Mouse (Mus musculus): Measurements from ENCODE around the gene Ms4a18.

Gene Ms4a18

DNA sequence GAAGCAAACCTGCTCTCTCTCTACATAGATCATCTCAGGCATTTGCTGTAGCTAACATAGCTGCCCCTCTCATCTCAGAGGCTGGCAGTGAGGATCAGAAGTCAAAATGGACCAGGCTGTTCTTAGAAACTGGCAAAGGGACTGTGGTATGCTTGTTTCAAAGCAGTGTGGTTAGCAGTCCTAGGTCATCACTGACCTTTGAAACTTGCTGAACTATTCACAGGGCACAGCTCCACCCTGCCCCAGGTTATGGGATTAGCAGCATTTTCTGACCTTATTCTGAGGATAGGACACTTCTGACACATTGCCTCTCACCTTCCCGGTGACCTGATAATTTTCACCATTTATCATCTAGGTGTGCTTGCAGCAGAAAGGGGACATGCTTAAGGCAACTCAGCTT is 29.3 kb downstream of the Ms4a18 start:
- in situ Hi-C loops (cut with MboI; ENCODE audit: unreplicated experiment in 2 of 2) = no loop called here

- in situ Hi-C loops (cut with MboI; ENCODE audit: unreplicated experiment in 2 of 2) = no loop called here
These were observed 31.9 kb downstream of the Ms4a18 start for GRCm38 (mm10) chr19:10985889-10986288.

DNA sequence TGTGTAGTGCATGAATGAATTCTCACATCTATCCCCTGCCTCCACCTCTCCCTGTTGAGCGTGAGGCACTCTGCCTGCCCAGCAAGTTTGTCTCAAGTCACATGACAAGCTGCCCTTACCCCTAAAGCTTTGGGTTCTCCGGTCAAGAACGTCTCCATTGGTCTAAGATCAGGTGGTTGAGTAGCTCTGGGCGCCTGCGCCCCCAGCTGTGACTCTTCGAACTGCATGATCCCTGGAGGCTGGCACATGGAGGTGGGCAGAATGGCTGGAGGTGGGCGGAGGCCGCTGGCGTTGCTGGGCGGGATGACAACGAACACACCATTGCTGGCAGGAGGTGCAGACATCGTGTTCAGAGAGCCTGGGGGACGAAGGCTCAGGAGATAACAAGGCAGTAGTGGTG is 33.3 kb downstream of the Ms4a18 start:
- in situ Hi-C loops (cut with MboI; ENCODE audit: unreplicated experiment in 2 of 2) = no loop called here

DNA sequence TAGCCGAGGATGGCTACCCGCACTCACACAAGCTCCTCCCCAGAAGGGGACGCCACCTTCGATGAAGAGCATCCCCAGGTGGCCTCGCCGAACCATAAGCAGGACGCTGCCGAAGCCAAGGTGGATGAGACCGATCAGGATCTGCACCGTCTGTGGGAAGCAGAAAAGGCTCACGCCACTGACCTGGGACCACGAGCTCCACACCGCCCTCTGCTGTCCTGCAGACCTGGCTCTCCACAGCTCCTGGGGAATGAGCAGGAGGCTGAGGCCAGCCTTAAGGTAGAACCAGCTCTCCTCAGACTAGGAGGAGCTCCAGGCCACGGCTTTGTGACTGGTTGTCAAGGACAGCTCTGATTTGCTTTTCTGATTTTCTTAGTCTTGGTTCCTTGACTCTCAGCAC is 34.7 kb downstream of the Ms4a18 start:
- in situ Hi-C loops (cut with MboI; ENCODE audit: unreplicated experiment in 2 of 2) = no loop called here

DNA sequence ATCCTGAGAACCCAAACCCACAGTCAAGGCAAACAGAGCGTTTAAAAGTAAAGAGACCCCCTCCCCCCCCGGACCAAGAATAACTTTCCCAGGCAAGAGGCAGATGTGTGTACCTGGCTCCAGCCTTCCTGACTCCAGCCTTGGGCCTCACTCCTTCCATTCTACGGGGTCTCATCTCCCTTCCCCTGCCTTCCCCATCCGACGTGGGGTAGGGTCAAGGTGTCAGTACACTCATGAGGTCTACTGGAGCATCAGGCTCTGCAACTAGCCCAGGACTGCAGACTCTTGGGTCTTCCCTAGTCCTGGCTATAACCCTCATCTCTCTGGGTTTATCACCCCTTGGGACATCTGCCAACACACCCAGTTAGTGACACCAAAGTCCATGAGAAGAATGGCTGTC is 37.6 kb downstream of the Ms4a18 start:
- in situ Hi-C loops (cut with MboI; ENCODE audit: unreplicated experiment in 2 of 2) = no loop called here

DNA sequence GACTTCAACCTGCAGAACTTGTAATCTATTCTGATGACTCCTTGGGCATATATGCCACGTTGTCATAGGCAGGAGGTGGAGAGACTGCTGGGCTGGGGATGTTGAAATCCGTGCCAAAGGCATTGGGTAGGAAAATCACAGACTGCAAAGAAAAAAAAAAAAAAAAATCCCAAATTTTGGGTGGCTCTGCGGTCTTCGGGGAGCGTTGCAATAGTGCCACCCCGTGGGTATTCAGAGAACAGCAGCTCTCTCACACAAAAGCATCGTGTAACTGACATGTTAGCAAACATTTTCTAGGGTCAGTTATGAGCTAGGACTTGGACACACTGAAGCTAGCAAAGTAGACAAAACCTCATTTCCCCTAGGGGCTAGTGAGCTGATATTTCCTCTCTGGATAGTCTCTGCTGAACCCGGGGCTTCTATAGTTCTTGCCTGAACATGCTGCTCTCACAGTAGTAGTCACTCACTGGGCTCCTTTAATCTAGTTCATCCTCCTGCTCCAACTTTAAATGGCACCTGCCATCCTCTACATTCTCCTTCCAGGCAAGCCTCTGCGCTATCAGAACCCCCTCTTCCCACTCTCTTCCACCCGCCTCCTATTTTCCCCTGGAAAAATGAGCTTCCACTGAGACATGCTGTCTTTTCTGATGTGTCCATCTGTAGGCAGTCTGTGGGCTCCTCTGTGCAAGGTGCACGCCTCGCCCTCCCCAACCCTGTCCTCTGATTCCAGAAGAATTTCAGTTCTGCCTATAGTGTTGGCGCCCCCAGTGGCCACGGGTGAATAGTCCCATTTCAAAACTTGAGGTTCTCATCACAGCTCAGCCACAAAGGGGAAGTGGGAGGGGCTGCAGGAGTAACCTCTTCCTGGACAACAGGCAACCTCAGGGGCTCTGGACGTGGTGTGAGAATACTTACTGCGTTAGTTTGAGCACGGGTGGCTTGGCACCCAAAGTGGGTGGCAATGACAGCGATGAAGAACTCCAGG is 38.4 kb downstream of the Ms4a18 start:
- in situ Hi-C loops (cut with MboI; ENCODE audit: unreplicated experiment in 2 of 2) = no loop called here

GRCm38 (mm10) chr19:10976318-10976717 is 41.5 kb downstream of the Ms4a18 start:
- in situ Hi-C loops (cut with MboI; ENCODE audit: unreplicated experiment in 2 of 2) = no loop called here

DNA sequence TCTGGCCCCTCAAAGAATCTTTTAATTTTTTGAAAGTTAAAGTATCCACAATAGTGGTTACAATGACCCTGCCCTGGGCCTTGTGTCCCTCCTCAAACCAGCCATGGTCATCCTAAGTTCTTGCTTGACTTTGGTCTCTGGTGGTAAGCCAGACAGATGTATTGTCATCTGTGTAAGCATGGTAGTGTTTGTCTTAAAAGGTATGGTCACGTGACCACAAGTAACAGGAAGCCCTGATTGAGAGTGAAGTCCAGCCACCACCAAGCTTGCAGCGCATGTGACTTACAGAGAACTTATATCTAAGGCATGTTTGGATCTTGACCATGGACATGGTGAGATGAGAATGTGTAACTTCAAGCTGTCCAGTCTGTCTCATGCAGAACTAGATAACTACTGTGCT is 42.6 kb downstream of the Ms4a18 start:
- in situ Hi-C loops (cut with MboI; ENCODE audit: unreplicated experiment in 2 of 2) = no loop called here

DNA sequence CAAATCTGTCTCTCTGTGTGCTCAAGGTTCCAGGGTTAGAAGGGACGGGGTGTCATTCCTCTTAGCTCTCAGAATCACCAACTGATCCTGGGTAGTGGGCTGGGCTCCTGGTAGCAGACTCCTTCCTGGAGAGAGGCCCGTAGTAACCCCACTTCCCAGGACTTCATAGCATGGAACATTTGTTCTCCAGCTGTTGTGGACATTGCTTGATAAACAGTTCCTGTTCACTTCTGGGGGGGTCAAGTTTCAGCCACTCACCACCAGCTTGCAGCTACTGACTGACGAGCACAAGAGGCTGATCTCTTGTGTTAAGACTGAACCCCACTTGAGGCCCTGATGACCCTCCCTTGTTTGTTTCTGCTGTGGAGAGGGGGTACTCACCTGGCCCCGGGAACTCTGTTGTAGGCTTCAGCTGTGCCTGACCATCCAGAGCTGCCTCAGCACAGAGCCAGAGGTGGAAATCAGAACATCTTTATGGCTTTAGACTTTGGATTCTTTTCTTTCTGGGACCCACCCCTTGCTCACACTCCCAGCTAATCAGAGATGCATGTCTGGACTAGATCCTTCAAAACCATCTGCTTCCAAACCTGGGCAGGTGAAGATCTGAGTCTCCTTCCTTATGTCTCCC is 43.5 kb downstream of the Ms4a18 start, which contains the start of gene Ms4a10:
Ms4a10 (minus strand) TSS at position 433 of the 628 bp plus-strand sequence.
- in situ Hi-C loops (cut with MboI; ENCODE audit: unreplicated experiment in 2 of 2) = no loop called here

DNA sequence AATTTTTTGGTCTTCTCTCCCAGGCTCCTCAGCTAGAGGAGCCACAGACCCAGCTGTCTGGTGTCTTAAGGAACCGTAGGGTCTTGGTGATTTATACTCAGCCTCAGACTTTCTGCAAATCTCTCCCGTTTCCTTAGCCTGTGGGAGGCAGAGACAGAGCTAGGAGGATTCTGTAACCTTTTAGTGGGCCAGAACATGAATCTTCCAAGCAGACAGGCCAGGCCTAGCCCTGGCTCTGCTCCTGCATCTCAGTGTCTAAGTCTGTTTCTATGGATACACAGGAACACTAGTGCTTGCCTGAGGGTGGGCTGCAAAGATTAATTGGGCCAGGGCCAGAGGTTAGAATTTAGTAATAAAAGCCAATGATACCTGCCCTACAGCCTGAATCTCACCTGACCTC is 44.6 kb downstream of the Ms4a18 start:
- in situ Hi-C loops (cut with MboI; ENCODE audit: unreplicated experiment in 2 of 2) = no loop called here

DNA sequence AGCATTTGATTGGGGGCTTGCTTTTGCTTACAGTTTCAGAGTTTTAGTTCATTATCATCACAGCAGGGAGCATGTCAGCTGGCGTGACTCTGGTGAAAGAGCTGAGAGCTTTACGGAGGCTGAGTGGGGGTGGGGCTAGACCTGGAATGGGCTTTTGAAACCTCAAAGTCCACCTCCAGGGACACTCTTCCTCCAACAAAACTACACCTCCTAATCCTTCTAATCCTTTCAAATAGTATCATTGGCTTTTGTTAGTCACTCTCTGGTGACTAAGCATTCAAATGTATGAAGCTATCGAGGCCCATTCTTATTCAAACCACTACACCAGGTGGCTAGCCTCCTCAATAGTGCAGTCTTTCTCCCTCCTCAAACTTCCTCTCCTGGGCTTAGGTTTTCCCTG is 45.2 kb downstream of the Ms4a18 start:
- in situ Hi-C loops (cut with MboI; ENCODE audit: unreplicated experiment in 2 of 2) = no loop called here

DNA sequence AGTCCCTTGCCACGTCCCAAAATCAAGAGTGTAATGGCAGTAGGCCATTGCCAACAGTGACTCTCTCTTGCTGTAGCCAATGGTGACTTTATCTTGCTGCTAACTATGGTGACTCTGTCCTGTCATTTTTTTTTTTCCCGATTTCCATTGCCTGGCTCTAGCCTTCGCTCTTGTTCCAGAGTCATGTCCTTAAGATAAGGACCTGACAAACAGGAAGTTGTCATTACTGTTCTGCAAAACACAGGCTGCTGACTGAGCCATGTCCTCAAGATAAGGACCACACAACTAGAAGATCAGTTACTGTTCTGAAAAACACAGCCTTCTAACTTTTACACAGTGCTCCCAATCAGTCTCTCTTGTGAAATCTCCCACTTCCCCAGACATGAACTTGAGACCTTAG is 47.4 kb downstream of the Ms4a18 start:
- in situ Hi-C loops (cut with MboI; ENCODE audit: unreplicated experiment in 2 of 2) = no loop called here

DNA sequence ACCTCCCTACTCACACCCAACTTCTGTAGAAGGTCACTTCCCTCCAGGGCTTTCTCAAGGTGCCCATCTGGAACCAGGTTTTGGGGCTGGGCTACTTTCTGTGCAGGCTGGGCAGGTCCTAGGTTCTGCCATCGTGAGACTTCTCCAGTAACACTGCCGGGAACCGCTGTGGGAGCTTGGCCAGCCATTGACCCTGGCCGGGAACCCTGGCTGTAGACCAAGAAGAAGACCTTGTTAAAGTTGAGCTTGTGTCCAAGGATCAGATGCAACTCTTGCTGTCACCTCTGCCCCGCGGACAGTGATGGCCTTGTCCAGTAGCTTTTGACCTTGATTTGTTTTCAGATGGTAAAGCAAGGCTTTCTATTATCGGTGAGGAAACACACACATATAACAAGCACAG is 49.3 kb downstream of the Ms4a18 start:
- in situ Hi-C loops (cut with MboI; ENCODE audit: unreplicated experiment in 2 of 2) = loop anchor here (10.0 kb wide), 1 partner anchor 144 kb away; no protein-coding TSS in a partner anchor

DNA sequence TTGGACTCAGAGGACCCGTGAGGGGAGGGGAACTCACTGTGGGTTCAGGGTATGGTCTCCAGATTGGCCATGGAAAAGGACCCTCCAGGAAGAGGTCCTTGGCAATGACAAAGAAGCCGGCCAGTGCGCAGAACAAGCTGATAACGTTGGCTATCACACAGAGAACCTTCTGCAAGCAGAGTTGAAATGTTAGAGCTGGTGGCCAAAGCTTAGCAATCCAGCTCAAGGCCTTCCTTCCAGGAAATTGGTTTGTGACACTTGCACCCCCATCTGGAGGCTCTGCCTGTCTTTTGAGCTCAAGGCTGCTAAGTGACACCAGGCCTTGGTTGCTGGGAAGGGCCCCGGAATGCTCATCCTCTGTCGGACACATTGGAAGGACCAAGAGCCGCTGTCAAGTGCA is 52.1 kb downstream of the Ms4a18 start:
- in situ Hi-C loops (cut with MboI; ENCODE audit: unreplicated experiment in 2 of 2) = loop anchor here (10.0 kb wide), 1 partner anchor 141 kb away; no protein-coding TSS in a partner anchor

- in situ Hi-C loops (cut with MboI; ENCODE audit: unreplicated experiment in 2 of 2) = loop anchor here (5.0 to 10.0 kb wide), 6 partner anchors 43 to 293 kb away; no protein-coding TSS in a partner anchor
These were observed 57.9 kb downstream of the Ms4a18 start for GRCm38 (mm10) chr19:10959978-10960346.

- in situ Hi-C loops (cut with MboI; ENCODE audit: unreplicated experiment in 2 of 2) = loop anchor here in 1 of 2 experiments (5.0 kb wide), 3 partner anchors 57 to 292 kb away; no protein-coding TSS in a partner anchor
These were observed 58.5 kb downstream of the Ms4a18 start for GRCm38 (mm10) chr19:10959085-10959977.

DNA sequence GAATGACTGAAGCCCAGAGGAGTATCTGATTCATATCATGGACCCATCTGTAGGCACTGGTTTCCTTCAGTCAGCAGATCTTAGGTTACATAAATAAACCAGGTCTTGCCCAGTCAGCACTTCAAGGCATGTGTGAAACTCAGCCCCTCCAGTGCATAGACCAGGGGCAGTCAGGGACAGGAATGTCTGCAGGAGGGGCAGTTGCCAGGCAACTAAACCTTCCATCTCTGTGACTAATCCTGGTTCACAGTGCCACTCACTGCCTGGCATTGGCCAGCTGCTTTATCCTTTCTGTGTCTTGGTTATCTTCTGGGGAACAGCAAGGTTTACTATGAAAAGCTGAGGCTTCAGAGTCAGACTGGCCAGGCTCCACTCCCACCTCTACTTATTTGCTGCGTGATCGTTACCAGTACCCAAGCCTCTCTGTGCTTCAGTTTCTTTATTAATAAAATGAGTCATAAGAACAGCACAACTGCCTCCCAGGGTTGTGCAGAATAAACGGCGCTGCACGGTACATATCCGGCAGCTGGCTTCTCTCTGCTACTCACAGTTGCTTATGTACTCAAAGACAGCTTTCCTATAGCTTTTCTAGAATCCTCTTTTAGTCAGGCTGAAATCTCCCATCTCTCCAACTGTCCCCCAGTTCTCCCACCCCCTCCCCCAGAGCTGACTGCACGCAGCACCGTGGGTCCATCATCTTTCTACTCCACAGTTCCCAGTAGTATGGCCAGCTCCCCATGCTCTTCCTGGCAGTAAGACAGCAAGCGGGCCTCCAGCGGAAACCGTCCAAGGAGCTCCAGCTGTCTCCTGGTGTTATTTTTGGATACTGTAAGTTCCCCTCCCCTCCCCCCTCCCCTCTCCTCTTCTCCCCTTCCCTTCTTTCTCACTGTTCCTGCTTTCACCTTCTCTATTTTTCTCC is 65.6 kb downstream of the Ms4a18 start:
- in situ Hi-C loops (cut with MboI; ENCODE audit: unreplicated experiment in 2 of 2) = no loop called here

- in situ Hi-C loops (cut with MboI; ENCODE audit: unreplicated experiment in 2 of 2) = no loop called here
These were observed 68.3 kb downstream of the Ms4a18 start for GRCm38 (mm10) chr19:10949558-10949957.

- in situ Hi-C loops (cut with MboI; ENCODE audit: unreplicated experiment in 2 of 2) = no loop called here
These were observed 68.7 kb downstream of the Ms4a18 start, which contains the start of gene Ccdc86 for GRCm38 (mm10) chr19:10949112-10949511. TSS of gene Ccdc86 (minus strand) at chr19:10949266.
